Mouse (Mus musculus): Measurements from ENCODE around the gene Sipa1l2. TPM values are rescaled to one million over a fixed set of nuclear protein-coding genes. Genes with fewer than 3 reads are reported as not detected.
"Not testable (repeated sequence)": the region's sequence is repeated elsewhere in the genome, so short reads cannot be mapped to it uniquely, and the experiment has no call there.

The Sipa1l2 gene
- total RNA-seq, 4 experiments from 2014 or later: 41.6 to 49.5 (median 44.5) TPM

- DNase-seq (ENCODE audit: low spot score): no peak
These were observed 30.3 kb downstream of the Sipa1l2 start for GRCm38 (mm10) chr8:125539056-125540013.

- no peak for DNase-seq (ENCODE audit: low spot score)
These were observed 31.3 kb downstream of the Sipa1l2 start for GRCm38 (mm10) chr8:125538265-125538664.

DNA sequence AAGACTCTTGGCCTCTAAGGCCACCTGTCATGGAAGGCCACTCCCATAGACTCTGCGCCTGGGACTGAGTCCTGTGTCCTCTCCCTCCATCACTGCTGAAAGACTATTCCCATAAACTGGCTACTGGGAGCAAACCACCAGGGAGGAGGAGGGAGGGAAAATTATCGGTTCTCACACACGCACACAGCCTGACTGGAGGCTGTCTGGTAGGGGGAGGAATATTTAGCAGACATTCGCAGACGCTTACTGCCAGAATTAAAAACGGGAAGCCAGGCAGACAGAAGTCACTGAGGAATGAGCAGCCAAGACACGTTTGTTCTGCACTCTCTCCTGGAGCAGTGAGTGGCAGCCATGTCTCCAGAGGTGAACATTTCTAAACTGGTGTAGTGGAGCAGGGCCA lies 35.9 kb downstream of the Sipa1l2 start:
- DNase-seq (ENCODE audit: low spot score): peak; percentile 54

- DNase-seq (ENCODE audit: low spot score): no peak
These were observed 36.7 kb downstream of the Sipa1l2 start for GRCm38 (mm10) chr8:125532953-125533352.

- DNase-seq (ENCODE audit: low spot score): no peak
These were observed 37.4 kb downstream of the Sipa1l2 start for GRCm38 (mm10) chr8:125532177-125532576.

GRCm38 (mm10) chr8:125531640-125532039 lies 38.0 kb downstream of the Sipa1l2 start:
- DNase-seq (ENCODE audit: low spot score): no peak

DNA sequence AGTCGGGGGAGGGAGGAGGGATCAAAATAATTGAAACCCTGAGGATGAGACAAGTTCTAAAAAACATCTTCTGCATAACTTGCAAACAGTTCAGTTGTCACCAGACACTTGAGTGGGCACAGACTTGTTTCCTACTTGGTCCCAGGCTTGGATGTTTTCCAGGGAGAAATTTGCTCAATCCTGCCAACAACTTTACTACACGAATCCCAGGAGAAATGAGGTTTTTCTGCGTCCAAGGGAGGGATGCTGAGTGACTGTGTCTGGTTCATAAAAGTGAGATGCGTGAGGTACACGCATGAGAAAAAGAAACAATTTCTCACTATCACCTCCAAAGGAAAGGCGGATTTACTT lies 38.5 kb downstream of the Sipa1l2 start:
- DNase-seq (ENCODE audit: low spot score): no peak

GRCm38 (mm10) chr8:125530187-125531087 lies 39.2 kb downstream of the Sipa1l2 start:
- no peak for DNase-seq (ENCODE audit: low spot score)

- no peak for DNase-seq (ENCODE audit: low spot score)
These were observed 40.6 kb downstream of the Sipa1l2 start for GRCm38 (mm10) chr8:125529019-125529418.

DNA sequence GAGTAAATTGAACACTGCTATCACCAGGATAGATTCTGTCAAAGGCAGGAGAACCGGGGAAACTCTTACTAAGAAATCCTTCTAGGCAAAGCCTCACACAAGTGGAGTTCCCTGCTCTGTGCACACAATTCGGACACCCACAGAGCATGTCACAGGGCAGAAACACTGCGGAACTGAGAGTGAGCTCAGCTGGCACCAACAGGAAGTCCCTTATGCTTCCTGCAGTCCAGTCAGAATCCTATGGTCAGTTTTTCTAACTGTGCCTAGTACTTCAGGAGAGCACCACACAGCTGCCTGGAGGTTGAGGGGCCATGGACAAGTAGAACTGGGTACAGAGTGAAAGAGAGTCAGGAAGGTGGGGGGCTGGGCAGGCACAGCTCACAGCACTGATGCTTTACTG lies 41.7 kb downstream of the Sipa1l2 start:
- no peak for DNase-seq (ENCODE audit: low spot score)

DNA sequence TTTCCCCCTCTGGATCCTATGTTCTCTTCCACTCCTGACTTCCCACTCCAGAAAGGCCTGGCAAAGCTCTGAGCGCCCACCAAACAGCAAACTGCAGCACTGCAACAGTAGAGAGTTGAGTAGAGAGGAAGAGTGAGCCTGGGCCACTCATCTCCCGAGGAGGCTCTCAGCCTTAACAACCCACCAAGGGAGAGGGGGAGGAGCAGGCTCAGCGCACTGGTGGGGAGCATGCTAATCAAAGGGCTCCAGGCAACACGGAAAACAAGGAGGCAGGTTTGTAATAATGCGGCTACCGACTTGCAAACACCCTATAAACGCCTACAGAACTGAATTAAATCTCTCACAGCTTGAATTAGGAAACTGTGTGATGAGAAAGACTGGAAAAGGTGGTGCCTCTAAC lies 42.6 kb downstream of the Sipa1l2 start:
- no peak for DNase-seq (ENCODE audit: low spot score)

- DNase-seq (ENCODE audit: low spot score): no peak
These were observed 43.0 kb downstream of the Sipa1l2 start for GRCm38 (mm10) chr8:125526582-125526981.

DNA sequence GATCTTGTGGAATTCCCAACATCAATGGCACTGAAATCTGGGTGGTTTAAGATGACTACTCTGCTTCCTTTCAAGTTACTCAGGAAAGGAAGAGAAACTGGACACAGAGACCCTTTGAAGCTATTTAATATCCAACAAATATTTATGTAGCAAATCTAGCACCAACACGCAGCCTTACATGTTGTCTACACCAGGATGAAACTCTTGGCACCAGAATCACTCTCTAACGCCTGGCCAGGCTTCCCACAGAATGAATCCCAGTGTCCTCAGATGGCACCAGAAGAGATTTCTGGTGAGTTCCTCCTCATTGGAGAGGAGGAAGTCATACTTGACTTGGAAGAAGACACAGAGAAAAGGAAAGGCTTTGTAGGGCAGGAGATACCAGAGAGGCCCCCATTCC lies 45.1 kb downstream of the Sipa1l2 start:
- no peak for DNase-seq (ENCODE audit: low spot score)

DNA sequence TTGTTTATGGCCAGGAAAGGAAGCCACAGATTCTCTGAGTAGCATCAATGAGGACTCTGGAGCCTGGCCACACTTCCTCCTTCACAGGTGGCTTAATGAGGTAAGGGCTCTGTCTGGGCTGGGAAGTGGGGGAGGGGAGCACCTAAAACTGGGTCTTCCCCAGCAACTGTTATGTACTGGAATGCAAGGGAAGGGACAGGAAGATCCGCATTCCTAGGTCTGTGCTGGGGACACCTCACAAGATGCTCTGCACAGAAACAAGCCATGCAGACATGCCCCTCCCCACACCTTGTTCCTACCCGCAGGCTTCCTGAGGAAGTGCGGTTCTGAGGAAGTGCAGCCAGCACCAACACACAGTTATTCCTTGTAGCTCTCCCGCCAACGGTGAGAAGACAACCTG lies 46.4 kb downstream of the Sipa1l2 start:
- DNase-seq (ENCODE audit: low spot score): no peak

- DNase-seq (ENCODE audit: low spot score): no peak
These were observed 47.5 kb downstream of the Sipa1l2 start for GRCm38 (mm10) chr8:125522151-125522550.

DNA sequence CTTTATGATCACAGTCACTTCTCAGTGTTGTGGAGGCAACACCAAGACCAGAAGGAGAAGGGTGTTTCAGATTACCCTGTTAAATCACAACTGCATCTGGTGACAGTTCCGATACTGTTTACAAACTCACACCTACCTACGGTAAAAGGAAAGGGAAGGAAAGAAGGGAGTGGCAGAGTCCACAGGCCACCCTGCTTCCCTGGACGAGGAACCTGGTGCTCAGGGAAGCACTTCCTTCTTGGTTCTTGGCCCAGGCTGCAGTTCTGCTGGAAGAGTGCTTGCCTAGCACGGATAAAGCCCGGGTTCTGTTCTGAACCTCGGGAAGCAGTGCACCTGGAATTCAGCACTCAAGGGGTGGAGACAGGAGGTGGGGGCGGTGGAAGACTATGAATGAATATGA lies 48.5 kb downstream of the Sipa1l2 start:
- no peak for DNase-seq (ENCODE audit: low spot score)

DNA sequence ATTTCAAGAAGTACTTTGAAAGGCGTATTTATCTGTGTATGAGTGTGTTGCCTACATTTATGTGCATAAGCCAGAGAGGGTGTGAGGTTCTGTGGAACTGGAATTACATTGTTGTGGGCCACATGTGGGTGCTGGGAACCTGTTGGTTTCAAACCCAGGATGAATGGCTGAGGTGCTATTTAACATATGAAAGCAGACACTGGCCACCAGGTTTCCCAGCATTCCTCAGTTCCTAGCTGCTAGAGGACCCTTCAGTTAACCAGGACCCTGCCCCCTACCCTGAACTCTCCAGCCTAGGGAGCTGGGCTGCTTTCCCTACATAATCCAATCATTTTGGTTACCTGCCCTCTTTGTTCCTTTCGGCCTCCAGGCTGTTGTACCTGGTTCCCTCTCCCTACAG lies 49.3 kb downstream of the Sipa1l2 start:
- not testable (repeated sequence) for DNase-seq (ENCODE audit: low spot score)

DNA sequence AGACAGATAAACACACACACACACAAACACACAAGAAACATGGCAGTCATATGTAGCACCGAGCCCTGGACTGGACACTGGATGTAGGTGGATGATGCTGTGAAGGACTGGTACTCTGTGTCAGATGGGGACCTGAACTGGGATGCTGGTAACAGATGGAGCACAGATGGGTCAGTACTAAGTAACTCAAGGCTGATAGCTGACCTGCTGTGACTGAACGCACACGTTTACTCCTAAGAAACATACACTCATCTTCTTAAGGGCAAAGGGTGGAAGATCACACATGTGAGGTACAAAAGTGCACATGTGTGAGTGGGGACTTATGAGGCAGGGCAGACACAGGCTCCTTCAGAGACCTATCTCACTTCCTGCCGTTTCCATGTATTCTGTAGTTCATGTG lies 50.7 kb downstream of the Sipa1l2 start:
- no peak for DNase-seq (ENCODE audit: low spot score)

DNA sequence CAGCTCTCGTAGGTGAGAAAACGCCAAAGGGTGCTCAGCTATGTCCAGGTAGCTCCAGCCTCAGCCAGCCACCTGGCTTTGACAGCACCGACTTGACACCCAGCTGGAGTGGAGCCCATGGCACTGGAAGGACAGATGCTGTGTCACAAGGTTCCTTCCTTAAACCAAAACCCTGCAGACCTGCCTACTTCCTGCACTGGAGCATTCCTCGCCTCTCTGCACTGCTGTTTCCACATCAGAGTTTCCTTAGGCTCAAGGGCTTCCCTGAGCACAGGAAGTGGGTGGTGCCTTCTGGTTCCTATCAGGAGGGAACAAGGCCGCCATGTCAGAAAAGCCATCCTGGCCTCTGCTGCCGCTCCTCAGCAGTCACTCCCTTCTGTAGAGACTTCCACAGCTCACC lies 51.3 kb downstream of the Sipa1l2 start:
- DNase-seq (ENCODE audit: low spot score): peak; percentile 58

- no peak for DNase-seq (ENCODE audit: low spot score)
These were observed 52.2 kb downstream of the Sipa1l2 start for GRCm38 (mm10) chr8:125517397-125517796.

GRCm38 (mm10) chr8:125516115-125516905 lies 53.3 kb downstream of the Sipa1l2 start:
- DNase-seq (ENCODE audit: low spot score): no peak

- no peak for DNase-seq (ENCODE audit: low spot score)
These were observed 53.9 kb downstream of the Sipa1l2 start for GRCm38 (mm10) chr8:125515665-125516064.
